Mouse (Mus musculus) layer of hippocampus, adult 9-11 months (tissue): ENCODE data around the gene Prex1.

Source experiments
- DNase-seq: peaks from one replicate; pipeline ENCODE4 v3.0.0; 2022

The Prex1 gene

GRCm38 (mm10) chr2:166631621-166632171 is 81.9 kb downstream of the Prex1 start:
- DNase-seq = no peak

GRCm38 (mm10) chr2:166631189-166631588 is 82.4 kb downstream of the Prex1 start:
- no peak for DNase-seq

- DNase-seq = peak; percentile 72
Observed at GRCm38 (mm10) chr2:166629941-166630674, 83.5 kb downstream of the Prex1 start.

GRCm38 (mm10) chr2:166627578-166627977 is 86.1 kb downstream of the Prex1 start:
- no peak for DNase-seq

GRCm38 (mm10) chr2:166625219-166625618 is 88.4 kb downstream of the Prex1 start:
- no peak for DNase-seq

- DNase-seq = peak; percentile 91
Observed at GRCm38 (mm10) chr2:166623081-166623567, 90.5 kb downstream of the Prex1 start.

GRCm38 (mm10) chr2:166622590-166622989 is 91.0 kb downstream of the Prex1 start:
- peak; percentile 69 for DNase-seq

GRCm38 (mm10) chr2:166622079-166622478 is 91.6 kb downstream of the Prex1 start:
- DNase-seq = no peak

- no peak for DNase-seq
Observed at GRCm38 (mm10) chr2:166620529-166621466, 92.8 kb downstream of the Prex1 start.

- no peak for DNase-seq
Observed at GRCm38 (mm10) chr2:166619906-166620490, 93.6 kb downstream of the Prex1 start.

- DNase-seq = no peak
Observed at GRCm38 (mm10) chr2:166619270-166619669, 94.4 kb downstream of the Prex1 start.

- no peak for DNase-seq
Observed at GRCm38 (mm10) chr2:166617706-166618105, 95.9 kb downstream of the Prex1 start.

GRCm38 (mm10) chr2:166615338-166616075 is 98.1 kb downstream of the Prex1 start:
- no peak for DNase-seq

- DNase-seq = no peak
Observed at GRCm38 (mm10) chr2:166610271-166610670, 103.4 kb downstream of the Prex1 start.

GRCm38 (mm10) chr2:166608509-166608908 is 105.1 kb downstream of the Prex1 start:
- DNase-seq = no peak

GRCm38 (mm10) chr2:166606481-166607245 is 107.0 kb downstream of the Prex1 start:
- no peak for DNase-seq

GRCm38 (mm10) chr2:166606053-166606452 is 107.6 kb downstream of the Prex1 start:
- DNase-seq = no peak

GRCm38 (mm10) chr2:166605164-166605831 is 108.3 kb downstream of the Prex1 start:
- no peak for DNase-seq

GRCm38 (mm10) chr2:166602948-166603347 is 110.7 kb downstream of the Prex1 start:
- no peak for DNase-seq

GRCm38 (mm10) chr2:166601420-166601819 is 112.2 kb downstream of the Prex1 start:
- no peak for DNase-seq
